Mouse (Mus musculus): ENCODE measurements around the gene Dhx38. TPM values are rescaled to one million over a fixed set of nuclear protein-coding genes. Genes with fewer than 3 reads are reported as not detected.

Dhx38 gene
- polyA plus RNA-seq (2015; fragmentation: Illumina TruSeq; extraction: RNeasy Lipid Tissue Mini Kit (QIAGEN cat#74804); ENCODE audit: insufficient read depth, low replicate concordance): 15.0 TPM

GRCm38 (mm10) chr8:109565498-109566333 lies at the start of gene Dhx38, which contains the start of gene Txnl4b:
Gene Dhx38 (minus strand): TSS chr8:109565861.
Gene Txnl4b (plus strand): TSS chr8:109565892.

DNA sequence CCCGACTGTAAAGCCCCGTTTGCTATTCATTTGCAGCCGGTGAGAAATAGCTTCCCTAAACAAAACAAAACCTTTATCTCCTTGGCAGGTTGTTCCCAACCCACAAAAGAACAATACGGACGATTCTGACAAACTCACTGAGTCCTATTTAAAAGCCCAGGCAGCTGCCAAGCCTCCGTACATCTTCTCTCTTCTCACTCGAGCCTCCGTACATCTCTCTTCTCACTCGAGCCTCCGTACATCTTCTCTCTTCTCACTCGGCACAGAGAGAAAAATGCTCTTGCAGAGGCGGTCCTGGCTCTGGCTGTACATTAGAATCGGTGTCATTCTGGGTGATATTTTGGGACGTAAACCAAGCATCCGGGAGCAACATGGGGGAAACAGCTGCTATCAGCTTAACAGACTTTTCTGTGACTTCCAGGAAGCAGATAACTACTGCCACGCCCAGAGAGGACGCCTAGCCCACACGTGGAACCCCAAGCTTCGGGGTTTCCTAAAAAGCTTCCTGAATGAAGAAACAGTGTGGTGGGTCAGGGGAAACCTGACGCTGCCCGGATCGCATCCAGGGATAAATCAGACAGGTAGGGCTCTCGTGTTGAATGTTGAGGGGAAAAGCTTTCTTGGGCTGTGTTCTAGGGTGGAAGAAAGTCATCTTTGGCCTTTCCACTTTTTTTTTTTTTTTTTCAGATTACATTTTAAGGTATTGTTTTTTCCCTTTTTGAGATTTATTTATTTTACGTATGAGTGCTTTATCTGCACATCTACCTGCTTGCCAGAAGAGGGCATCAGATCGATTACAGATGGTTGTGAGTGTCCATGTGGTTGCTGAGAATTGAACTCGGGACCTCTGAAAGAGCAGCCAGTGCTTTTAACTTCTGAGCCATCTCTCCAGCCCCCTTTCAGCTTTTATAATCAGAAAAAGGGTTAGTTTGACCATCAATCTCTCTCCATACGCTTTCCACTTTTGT lies 48.9 kb upstream of the Dhx38 start, which contains the start of gene Pkd1l3:
TSS of gene Pkd1l3 (plus strand) at position 275 of the 968 bp plus-strand sequence.

GRCm38 (mm10) chr8:109608271-109609152 lies 42.9 kb upstream of the Dhx38 start, which contains the start of gene Dhodh:
Gene Dhodh (minus strand): TSS chr8:109608673.

GRCm38 (mm10) chr8:109578900-109579301 lies 13.2 kb upstream of the Dhx38 start, which contains the start of gene Hp:
Gene Hp (minus strand): TSS chr8:109579172.

Other genes with a start within 250 kb of the Dhx38 start
- gene Pmfbp1, start 71.8 kb downstream of the Dhx38 start, polyA plus RNA-seq (2015; fragmentation: Illumina TruSeq; extraction: RNeasy Lipid Tissue Mini Kit (QIAGEN cat#74804); ENCODE audit: insufficient read depth, low replicate concordance): not detected
- 10.6 TPM for gene Txnl4b, start within 50 bp of the Dhx38 start, polyA plus RNA-seq (2015; fragmentation: Illumina TruSeq; extraction: RNeasy Lipid Tissue Mini Kit (QIAGEN cat#74804); ENCODE audit: insufficient read depth, low replicate concordance)
- gene Hp, start 13.3 kb upstream of the Dhx38 start, polyA plus RNA-seq (2015; fragmentation: Illumina TruSeq; extraction: RNeasy Lipid Tissue Mini Kit (QIAGEN cat#74804); ENCODE audit: insufficient read depth, low replicate concordance): 9.4 TPM
- gene Dhodh, start 42.8 kb upstream of the Dhx38 start, polyA plus RNA-seq (2015; fragmentation: Illumina TruSeq; extraction: RNeasy Lipid Tissue Mini Kit (QIAGEN cat#74804); ENCODE audit: insufficient read depth, low replicate concordance): 10.8 TPM
- gene Pkd1l3, start 48.7 kb upstream of the Dhx38 start, polyA plus RNA-seq (2015; fragmentation: Illumina TruSeq; extraction: RNeasy Lipid Tissue Mini Kit (QIAGEN cat#74804); ENCODE audit: insufficient read depth, low replicate concordance): 1.6 TPM
- gene Ist1, start 127.4 kb upstream of the Dhx38 start, polyA plus RNA-seq (2015; fragmentation: Illumina TruSeq; extraction: RNeasy Lipid Tissue Mini Kit (QIAGEN cat#74804); ENCODE audit: insufficient read depth, low replicate concordance): 147 TPM
- 10.2 TPM for gene Zfp821, start 139.7 kb upstream of the Dhx38 start, polyA plus RNA-seq (2015; fragmentation: Illumina TruSeq; extraction: RNeasy Lipid Tissue Mini Kit (QIAGEN cat#74804); ENCODE audit: insufficient read depth, low replicate concordance)
- 21.4 TPM for gene Atxn1l, start 171.9 kb upstream of the Dhx38 start, polyA plus RNA-seq (2015; fragmentation: Illumina TruSeq; extraction: RNeasy Lipid Tissue Mini Kit (QIAGEN cat#74804); ENCODE audit: insufficient read depth, low replicate concordance)
- 115 TPM for gene Ap1g1, start 212.7 kb upstream of the Dhx38 start, polyA plus RNA-seq (2015; fragmentation: Illumina TruSeq; extraction: RNeasy Lipid Tissue Mini Kit (QIAGEN cat#74804); ENCODE audit: insufficient read depth, low replicate concordance)

Measured in spleen, adult 10 weeks (tissue).